Mouse (Mus musculus) right cerebral cortex, postnatal 36 days (tissue): ENCODE measurements around the gene Nkapd1.
A peak's percentile ranks its signal among the peaks of the same experiment; 100 is the strongest.
"Not testable (repeated sequence)": the region's sequence is repeated elsewhere in the genome, so short reads cannot be mapped to it uniquely, and the experiment has no call there.

Experiments
- DNase-seq, 2 experiments: peaks; one replicate each; pipeline ENCODE4 v3.0.0; 2022; ENCODE audit warnings: low spot score in 2 of 2, mixed read lengths in 1 of 2

Gene Nkapd1

GRCm38 (mm10) chr9:50616766-50617603, at the start of gene Nkapd1, which contains the start of gene Pih1d2:
Nkapd1 (minus strand) TSS chr9:50617464.
Pih1d2 (plus strand) TSS chr9:50617321.
- peak; percentile 79 to 85 for DNase-seq

DNA sequence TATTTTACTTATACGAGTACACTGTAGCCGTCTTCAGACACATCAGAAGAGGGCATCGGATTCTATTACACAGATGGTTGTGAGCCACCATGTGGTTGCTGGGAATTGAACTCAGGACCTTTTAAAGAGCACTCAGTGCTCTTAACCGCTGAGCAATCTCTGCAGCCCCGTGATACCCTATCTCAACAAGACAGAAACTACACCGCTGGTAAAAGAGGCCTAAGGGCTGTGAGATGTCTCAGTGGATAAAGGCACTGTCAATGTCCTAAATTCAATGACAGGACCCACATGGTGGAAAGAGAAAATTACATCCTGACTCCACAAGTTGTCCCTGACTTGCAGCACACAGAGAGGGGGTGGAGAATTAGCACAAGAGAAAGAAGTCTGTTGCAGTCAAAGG, 49.2 kb upstream of the Nkapd1 start:
- DNase-seq, result no peak

DNA sequence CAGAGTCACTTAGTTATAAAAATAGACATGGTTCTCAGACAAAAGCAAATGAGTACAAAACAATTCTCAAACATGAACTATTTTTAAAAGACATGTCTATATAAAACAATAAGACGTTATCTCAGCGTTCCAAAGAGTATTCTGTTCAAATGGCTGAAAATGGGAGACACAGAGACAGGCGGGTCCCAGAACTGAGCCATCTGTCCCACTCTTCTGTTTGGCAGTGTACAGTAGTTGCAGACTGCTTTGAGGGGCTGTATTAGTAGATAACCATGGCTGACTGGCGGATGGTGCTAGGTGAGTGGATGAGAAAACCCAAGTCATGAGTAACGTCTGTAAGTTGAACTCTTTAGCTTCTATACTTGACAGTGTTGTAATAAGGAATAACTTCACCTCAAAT, 47.6 kb upstream of the Nkapd1 start:
- DNase-seq, result no peak

DNA sequence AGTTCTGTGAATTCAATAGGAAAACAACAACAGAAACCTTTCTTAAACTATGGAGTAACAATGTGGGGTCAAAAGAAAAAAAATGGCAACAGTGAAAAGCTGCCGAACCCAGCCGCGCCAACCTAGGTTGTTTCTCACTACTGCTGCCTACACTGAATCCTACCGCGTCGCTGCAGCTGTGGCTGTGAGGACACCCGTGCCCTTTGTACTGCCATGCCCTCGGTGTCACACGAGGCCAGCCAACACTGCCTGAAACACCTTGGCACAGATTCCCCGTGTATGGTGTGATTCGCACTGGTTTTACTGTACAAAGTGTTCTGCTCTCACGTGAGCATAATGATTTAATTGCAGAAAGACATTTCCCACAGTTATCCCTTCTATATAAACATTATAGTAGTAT, 43.2 kb upstream of the Nkapd1 start:
- peak; percentile 11 for DNase-seq

DNA sequence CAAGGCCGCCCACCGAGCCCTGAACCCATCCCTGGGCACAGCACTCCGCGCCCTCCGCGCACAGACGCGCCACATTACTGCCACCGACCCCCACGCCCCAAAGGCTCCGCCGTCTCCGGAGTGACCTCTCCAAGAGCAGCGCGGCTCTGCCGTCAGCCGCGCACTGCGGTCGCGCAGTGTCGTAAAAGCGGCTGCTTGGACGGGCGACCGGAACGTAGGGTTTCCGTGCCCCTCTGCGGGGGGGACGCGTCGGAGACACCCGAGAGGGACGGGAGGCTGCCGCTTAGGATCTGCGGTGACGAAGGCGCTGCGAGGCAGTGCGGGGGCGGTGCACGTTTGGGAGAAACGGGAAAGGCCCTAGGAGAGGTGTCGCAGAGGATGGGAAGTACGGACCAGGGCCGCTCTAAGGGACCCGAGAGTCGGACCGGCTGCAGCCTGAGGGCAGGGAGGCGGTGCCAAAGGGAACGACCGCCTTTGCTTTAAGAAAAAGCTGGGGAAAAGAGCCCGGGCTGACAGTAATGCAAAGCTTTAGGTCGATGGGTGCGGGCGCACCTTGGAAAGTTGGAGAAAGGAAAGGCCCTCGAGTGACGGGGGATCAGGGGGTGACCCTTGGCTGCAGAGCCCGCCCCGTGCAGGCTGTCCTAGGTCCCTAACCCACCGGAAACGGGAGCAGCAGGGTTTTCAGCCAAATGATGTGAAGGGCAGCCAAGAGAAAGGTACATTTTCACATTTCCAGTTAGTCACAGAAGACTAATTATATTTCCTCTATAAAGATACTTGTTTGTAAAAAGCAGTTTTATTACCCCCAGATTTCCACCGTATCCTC, 42.3 kb upstream of the Nkapd1 start, which contains the start of gene Dlat:
Dlat (minus strand) TSS at position 389 of the 826 bp plus-strand sequence.
- DNase-seq, result peak; percentile 87 to 89

DNA sequence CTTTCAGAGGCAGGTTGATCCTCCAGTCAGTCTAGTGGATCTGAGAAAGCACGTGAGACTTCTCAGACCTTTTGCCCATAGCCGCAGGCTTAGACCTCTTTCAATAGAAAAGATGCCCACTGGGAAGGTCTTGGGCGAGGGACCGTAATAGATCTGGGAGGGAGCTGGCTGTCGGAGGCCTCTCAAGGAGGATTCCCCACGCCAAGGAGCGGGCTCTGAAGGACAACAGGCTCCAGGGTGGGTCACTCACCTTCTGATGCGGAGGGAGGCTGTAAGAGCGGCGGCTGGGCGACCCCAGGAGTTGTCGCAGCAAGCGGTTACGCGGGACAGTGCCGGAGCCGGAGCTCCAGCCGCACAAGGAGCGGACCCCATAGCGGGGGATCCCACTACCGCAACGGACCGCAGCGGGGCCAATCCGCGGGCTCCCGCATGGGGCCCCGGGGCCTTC, 41.7 kb upstream of the Nkapd1 start:
- DNase-seq, result peak in 1 of 2 experiments; percentile 12

DNA sequence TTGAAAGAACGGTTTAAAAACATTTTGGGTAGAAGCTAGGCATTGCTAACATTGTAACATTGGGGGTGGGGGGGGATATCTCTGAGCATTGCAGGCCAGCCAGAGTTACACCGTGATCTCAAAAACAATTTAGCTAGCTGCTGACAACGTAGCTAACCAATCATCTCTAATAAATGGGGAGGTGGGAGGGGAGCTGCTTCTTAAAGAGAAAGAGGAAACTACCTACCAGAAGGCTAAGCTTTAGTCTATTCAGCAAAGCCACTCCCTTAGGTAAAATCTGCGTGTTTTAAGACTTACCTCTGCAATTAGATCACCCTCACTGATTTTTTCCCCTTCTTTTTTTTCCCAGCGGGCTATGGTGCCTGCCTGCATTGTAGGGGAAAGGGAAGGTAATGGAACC, 41.1 kb upstream of the Nkapd1 start:
- DNase-seq, result no peak

DNA sequence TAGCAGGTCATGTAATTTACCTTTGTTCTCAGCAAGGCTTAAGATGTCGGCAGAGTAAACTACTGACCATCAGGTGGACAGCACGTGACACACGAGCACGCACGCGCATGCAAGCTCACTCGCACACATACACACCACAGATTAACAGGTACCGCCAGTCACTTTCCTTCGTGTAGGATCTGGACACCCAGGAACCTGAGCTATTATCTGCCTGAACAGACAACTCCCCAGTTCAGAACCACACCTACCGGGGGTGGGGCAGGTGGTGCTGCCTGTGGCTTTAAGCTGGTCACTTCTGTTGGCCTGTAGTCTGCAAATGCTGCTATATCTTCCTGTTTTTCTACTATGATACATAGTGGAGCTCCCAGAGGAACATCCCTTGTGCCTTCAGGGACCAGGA, 33.2 kb upstream of the Nkapd1 start:
- no peak for DNase-seq

DNA sequence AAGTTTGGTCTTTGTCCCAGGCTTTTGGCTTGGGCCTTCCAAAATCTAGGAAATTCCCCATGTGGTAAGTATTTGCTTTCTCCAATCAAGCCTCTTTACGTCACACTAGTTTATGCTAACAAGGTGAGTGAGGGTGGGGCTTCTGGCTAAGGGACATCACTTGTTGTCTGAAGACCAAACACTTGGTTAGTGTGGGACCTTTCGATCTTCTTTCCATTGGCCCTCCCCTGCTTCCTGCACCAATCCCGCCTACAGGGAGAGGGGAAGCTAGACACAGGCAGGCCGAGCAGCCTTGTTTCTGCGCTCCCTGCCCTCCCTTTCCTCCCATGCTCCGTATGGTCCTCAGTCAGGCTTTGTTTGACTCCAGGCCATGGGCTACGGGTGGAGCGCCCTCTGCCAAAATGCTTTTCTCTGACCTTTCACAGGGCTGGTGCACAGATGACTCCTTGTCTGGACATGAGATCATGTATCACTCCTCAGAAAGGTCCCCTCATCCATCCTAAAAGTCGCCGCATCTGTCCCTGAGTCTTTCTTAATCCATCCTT, 29.6 kb upstream of the Nkapd1 start:
- no peak for DNase-seq

DNA sequence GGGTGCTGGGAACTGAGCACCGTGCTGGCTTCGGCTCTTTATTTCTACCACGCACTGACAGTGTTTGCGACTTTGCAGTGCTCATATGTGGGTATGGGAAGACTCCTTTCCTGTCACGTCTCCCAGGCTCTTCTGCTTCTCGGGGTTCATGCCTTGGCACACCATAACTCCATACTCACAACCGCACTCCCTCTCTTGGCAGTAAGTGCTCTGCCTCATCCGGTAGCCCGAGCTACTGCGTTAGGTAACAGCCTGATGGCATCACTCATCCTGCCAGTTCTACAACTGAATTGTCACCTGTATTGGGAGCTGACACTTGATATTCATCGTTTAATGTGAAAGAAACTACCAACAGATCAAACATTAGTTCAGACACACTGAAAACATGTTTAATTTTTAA, 17.0 kb upstream of the Nkapd1 start:
- no peak for DNase-seq

GRCm38 (mm10) chr9:50633059-50633458, 15.8 kb upstream of the Nkapd1 start:
- no peak for DNase-seq

- no peak for DNase-seq
Observed at GRCm38 (mm10) chr9:50632016-50632688, 14.9 kb upstream of the Nkapd1 start.

DNA sequence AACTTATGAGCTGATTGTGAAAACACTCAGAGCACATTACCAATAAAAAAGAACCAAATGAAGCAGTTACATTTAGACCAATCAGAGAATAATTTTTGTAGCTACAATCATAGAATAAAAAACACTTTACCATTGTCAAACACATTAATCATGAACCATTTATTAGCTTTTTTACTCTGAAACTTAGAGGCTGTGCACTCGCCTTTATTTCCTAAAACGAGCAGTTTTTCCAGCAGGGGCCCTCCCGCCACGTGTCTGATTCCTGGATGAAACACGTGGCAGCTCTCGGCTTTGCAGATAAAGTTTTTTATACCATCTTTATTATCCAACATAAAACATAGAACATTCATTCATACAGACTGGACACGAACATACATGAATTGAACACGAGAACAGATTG, 13.6 kb upstream of the Nkapd1 start:
- not testable (repeated sequence) for DNase-seq

DNA sequence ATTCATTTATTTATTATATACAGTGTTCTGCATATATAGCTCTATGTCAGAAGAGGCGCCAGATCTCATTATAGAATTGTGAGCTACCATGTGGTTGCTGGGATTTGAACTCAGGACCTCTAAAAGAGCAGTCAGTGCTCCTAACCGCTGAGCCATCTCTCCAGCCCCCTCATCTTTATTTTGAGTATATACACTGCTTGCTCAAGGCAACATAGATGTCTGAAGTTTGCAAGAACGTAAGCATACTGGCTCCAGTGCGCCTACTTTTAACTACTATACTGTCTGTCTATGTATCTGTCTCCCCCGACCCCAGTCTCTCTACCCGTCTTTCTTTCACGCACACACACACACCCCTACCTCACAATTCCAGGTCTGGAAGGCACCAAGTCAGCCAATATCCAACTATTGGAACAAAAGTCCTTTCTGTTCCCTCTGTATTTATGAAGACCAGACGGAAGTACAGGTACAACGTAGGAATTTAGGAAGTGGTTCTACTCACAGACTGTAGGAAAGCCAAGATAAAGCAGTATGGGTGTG, 598 bp upstream of the Nkapd1 start:
- no peak for DNase-seq

GRCm38 (mm10) chr9:50616161-50616560, 1.1 kb downstream of the Nkapd1 start:
- no peak for DNase-seq

DNA sequence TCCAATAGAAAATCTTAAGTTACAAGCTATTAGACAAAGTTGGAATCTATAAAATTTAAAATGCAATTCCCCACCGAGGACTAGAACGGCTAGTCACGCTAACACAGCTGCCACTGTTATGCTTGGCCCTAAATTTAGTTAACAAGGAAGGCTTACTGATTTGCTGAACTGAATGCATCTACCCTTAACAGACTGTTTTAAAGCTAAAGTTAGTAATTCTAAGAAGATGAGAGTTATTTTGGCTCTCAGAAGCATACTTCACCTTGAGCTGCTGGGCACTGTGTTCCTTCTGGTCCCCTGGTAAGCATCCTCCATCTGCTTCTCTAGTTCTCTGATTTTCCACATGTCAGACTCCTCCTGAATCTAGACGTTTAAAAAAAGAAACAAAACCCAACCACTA, 5.1 kb downstream of the Nkapd1 start:
- peak in 1 of 2 experiments; percentile 36 for DNase-seq

DNA sequence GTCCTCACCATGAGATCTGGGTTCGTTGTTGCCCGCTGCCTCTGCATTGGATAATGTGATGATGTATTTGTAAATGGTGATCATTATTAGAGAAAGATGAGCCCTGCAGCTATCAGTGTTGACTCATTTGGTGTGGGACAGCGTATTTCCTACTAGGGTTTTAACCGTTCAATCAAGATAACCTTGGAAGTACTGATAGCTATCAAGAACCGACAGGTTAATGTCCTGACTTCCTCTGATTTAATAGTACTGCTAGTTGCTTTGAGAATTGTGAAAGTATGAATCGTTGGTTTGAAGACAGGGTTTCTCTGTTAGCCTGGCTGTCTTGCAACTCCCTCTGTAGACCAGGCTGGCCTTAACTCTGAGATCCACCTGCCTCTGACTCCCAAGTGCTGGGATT, 12.9 kb downstream of the Nkapd1 start:
- DNase-seq, result no peak

GRCm38 (mm10) chr9:50603998-50604324, 13.3 kb downstream of the Nkapd1 start:
- DNase-seq, result no peak

DNA sequence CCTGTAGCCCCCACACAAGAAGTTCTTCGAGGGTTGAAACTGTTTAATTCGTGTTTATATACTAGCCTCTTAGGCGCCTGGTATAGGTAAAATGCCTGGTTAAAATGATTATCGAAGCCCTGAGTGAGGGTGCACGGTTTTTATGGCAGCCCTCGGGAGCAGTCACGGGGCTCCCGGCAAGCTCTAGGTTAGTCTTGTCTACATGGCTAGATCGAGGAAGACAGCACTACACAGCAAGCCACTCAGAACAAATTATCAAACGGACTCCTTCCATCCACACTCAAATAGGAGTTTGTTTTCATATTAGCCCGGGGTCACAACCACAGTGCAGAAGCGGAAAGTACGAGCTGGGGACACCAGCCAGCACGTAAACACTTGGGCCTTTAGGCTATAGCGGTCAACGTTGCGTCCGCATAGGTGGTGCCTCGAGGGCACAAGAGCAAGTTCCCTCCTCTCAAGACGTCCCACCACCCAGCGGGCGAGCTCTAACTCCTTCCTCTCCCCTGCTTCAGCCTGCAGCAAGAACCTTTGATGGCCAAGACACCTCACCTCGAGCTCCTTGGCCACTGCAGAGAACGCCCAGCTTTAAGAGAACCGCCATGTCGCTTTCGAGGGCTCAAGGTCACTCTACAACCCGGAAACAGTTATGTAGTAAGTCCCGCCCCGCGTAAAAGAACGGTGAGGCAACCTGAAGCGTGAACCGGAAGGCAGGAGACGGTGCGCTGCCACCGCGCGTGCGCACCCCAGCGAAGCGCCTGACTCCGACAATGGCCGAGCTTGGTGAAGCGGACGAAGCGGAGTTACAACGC, 13.9 kb downstream of the Nkapd1 start, which contains the start of the genes Sdhd and Timm8b:
Sdhd (minus strand) TSS at position 624 of the 809 bp plus-strand sequence.
Timm8b (plus strand) TSS at position 722 of the 809 bp plus-strand sequence.
- peak; percentile 93 to 95 for DNase-seq

DNA sequence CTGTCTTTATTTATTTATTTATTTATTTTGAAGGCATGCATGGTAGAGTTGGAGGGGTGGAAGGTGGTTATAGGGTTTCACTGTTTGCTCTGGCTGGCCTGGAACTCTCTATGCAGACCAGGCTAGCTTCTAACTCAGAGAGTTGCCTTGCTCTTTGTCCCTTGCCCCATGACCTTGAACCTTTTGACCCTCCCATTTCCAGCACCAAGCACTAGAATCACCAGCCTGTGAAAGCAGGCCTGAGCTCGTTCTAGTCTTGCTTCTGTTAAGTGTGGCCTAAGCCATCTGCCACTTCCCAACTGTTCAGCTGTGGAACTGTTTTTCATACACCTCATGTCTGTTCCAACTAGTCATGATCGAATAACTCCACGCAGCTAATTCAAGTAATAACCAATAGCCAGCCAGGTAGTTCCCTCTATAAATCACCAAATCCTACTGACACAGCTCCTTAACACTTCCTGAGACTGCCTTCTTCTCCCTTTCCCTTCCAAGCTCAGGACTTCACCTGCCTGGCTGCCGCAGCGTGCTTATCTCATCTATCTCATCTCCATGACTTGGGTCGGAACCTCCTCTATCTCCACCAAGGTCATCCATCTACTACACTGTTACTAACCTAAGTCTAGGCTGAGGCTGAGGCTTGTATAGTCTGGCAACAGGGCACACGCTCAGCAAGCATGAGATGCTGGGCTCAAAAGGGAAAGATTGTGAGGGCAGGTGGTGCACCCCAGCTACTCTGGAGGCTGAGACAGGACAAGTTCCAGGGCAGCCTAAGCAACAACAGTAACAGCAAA, 15.0 kb downstream of the Nkapd1 start:
- DNase-seq, result no peak
